Mouse (Mus musculus): ENCODE measurements around the gene RPS10-NUDT3. TPM values are rescaled to one million over a fixed set of nuclear protein-coding genes. Genes with fewer than 3 reads are reported as not detected.
"Not testable (repeated sequence)": the region's sequence is repeated elsewhere in the genome, so short reads cannot be mapped to it uniquely, and the experiment has no call there.

Gene RPS10-NUDT3
- total RNA-seq, 4 experiments from 2014 or later = not detected

DNA sequence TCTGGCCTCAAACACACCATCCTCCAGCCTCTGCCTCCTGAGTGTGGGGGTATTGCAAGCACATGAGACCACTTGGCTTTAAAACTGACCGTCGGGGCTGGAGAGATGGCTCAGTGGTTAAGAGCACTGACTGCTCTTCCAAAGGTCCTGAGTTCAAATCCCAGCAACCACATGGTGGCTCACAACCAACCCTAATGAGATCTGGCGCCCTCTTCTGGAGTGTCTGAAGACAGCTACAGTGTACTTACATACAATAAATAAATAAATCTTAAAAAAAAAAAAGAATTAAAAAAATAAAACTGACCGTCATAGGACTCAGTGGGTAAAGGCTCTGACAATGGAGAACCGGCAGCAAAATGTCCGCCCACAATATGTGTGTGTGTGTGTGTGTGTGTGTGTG lies 4.8 kb upstream of the RPS10-NUDT3 start:
- DNase-seq = not testable (repeated sequence)

- no peak for DNase-seq
Observed at GRCm38 (mm10) chr17:27638921-27639332, 3.9 kb upstream of the RPS10-NUDT3 start.

GRCm38 (mm10) chr17:27637333-27637732 lies 2.3 kb upstream of the RPS10-NUDT3 start:
- no peak for DNase-seq

DNA sequence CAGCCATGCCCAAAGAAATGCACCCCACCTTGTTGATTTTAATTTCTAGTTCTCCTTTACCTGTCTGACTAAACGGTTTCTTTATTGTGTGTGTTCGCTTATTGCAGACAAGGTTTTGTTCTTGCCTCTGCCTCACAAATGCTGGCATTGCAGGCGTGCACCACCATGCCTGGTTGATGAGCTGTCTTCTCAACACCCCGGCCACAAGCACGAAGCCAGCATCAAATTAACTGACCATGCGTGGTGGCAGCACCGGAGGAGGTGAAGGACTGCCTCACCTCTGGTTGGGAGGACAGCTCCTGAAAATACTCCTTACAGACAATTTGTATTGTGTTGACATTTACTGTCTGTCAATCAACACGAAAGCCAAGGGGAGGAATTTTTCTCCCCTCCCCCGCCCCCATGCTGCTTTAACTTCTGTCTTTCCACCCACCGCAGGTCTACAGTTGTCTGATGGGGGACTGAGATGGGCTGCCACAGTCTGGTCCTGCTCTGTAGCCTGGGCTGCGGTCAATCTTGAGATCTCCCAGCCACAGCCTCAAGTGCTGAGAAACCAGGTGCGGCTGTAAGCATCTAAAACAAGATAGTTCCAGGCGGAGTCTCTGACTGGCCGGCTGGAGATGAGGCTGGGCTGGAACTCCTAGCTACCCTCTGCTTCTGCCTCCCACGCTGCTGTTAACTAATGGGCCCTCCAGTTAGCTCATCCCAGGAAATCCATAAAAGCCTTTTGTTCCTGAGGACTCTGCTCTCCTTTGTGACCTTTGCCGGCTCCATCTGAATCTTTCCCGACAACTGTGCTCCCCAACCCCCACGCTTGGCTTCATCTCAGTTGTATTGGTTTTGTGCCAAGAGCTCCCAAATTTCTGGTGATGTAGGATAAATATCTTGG lies 1.4 kb upstream of the RPS10-NUDT3 start, which contains the start of gene Rps10:
Gene Rps10, minus strand, starts transcription at position 538 of the 889 bp plus-strand sequence.
- no peak for DNase-seq

- DNase-seq = not testable (repeated sequence)
Observed at GRCm38 (mm10) chr17:27635575-27635903, 517 bp upstream of the RPS10-NUDT3 start.

GRCm38 (mm10) chr17:27629249-27630020 lies 5.6 kb downstream of the RPS10-NUDT3 start:
- DNase-seq = peak; percentile 63

- DNase-seq = no peak
Observed at GRCm38 (mm10) chr17:27628376-27628775, 6.6 kb downstream of the RPS10-NUDT3 start.

DNA sequence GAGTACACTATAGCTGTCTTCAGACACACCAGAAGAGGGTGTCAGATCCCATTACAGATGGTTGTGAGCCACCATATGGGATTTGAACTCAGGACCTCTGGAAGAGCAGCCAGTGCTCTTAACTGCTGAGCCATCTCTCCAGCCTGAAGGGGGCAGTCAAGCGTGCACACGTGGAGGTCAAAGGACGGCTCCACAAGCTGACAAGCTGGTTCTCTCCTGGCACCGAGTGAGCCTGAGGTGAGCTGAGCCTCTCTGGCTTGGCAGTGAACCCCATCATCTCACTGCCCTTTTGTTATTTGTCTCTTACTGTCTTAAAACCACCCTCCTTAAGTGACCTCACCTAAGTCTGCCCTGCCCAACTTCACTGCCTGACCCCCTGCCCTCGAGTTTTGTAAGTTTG lies 7.6 kb downstream of the RPS10-NUDT3 start:
- DNase-seq = no peak

GRCm38 (mm10) chr17:27626681-27627080 lies 8.3 kb downstream of the RPS10-NUDT3 start:
- DNase-seq = no peak

- no peak for DNase-seq
Observed at GRCm38 (mm10) chr17:27625455-27626251, 9.4 kb downstream of the RPS10-NUDT3 start.

DNA sequence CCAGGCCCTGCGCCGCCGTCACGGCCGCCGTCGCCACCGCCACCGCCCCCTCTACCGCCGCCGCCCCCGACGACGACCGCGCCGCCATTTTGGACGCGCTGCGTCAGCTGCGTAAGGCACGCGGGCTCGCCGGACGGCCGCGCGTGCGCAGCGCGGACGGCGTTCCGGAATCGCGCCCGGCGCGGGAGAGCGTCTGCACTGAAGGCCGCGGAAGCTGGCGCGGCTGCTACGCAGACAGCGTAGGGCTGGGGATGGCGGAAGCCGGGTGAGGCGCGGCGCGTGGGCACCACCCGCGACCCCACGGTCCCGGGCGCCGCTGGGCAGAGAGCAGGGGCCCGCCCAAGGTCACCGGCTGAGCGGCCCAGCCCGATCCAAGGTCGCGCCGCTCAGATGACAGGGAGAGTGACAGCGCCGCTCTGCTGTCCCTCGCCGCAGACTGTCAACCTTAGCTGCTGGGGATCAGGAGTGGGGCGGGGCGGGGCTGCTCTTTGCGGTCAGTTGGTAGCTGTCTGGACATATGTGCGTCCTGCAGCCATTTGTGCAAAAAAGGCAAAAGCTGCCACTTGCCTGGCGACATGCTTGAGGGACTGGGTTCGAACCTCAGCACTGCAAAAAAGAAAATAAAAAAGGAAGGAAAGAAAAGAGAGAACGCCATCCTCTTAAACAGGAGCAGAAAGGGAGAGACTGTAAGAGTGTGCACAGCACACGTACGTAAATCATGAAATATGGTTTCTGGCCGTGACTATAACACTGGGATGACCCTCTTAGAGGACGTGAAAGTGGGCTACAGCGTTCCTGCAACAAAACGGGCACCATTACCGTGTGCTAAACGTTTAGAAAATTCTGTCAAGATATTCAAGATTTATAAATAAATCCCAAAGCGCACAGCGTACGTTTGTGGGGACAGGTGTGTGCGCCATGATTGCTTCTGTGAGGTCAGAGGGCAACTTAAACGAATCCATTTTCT lies 11.4 kb downstream of the RPS10-NUDT3 start, which contains the start of gene Nudt3:
Gene Nudt3, minus strand, starts transcription at position 136 of the 967 bp plus-strand sequence.
- peak; percentile 80 for DNase-seq

DNA sequence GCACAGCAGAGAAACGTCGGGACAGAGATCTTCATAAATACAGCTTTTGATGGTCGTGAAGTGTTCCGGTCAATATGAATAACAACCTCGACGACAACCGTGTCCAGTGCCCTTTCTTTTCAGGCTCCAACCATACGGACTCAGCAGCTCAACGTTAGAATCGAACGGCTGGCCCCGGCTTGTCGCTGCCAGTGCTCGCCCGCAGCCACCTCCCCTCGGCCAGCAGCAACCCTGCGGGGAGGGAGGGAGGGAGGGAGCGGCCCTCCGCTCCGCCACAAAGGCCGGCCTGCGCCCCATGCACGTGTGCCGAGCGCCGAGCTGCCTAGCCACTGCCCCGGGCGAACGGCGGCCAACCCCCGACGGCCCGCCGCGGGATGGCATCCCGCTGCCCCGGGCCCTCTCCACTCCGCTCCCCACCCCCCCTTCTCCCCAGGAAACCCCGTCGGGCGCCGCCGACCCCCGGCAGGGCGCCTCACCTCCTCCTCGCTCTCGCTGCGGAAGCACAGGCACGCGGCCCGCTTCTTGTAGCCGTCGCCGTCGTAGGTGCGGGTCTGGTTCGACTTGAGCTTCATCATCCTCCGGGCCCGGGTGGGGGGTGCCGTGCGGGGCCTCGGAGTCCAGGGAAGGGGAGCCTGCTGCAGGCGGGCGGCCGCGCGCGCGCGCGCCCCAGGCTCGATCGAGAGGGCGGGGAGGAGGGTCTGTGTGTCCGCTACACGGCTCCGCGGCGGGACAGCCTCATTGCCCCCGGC lies 12.2 kb downstream of the RPS10-NUDT3 start:
- peak; percentile 52 for DNase-seq

- DNase-seq = no peak
Observed at GRCm38 (mm10) chr17:27621705-27622531, 13.1 kb downstream of the RPS10-NUDT3 start.

GRCm38 (mm10) chr17:27621161-27621560 lies 13.9 kb downstream of the RPS10-NUDT3 start:
- no peak for DNase-seq

DNA sequence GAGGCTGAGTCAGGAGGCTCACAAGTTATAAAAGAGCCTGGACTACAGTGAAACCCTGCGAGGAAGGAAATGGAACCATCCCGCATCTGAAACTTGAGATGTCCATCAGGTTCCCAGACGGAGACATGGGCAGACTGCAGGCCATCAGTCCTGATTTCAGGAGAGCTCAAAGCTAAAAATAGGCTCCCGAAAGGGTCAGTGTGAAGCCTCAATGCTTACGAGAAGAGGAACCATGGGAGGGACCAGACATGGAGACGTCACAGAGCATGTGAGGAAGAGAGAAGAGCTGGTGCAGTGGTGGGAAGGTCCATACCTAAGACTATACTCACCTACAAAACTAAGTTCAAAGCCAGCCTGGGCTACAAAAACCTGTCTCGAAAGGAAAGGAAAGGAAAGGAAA lies 19.6 kb downstream of the RPS10-NUDT3 start:
- no peak for DNase-seq

DNA sequence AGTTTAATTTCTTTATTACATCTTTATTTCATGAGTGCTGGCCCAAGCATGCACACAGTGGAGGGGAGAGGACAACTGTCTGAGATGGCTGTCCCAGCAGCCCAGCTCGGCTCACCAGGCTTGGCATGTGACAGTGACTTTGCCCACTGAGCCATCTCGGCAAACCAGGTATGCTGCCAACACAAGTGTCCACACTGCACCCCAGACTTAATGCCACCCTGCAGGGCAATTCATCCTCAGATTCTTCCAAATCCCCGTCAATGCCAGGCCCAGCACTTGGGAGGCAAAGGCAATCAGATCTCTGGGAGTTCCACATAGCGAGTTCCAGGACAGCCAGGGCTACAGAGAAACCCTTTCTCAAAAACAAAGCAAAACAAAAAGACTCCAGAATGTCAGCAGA lies 22.0 kb downstream of the RPS10-NUDT3 start:
- DNase-seq = no peak

DNA sequence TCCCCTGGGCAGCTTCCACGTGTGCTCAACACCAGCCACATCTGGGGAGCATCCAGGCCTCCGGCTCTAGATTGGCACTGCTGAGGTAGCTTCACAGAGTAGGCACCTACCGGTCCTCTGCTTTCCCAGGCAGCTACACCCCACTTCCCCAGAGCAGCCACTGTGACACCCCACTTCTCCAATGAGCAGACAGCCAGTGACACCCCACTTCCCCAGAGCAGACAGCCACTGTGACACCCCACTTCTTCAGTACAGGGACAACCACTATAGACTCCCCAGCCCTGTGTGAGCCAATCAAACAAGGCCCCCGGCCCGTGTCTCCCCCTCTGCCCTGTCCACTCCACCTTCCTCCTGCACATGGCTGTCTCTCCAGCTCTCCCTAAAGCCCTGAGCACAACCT lies 23.0 kb downstream of the RPS10-NUDT3 start:
- DNase-seq = no peak

- DNase-seq = no peak
Observed at GRCm38 (mm10) chr17:27611519-27611884, 23.5 kb downstream of the RPS10-NUDT3 start.

- DNase-seq = no peak
Observed at GRCm38 (mm10) chr17:27610679-27611518, 24.1 kb downstream of the RPS10-NUDT3 start.
